Mouse (Mus musculus) ES-Bruce4 (cell line): ENCODE results near the gene Selplg.

ENCODE experiments used
- CTCF ChIP-seq: IDR thresholded peaks from one replicate; pipeline ENCODE4 v1.8.1; 2011; ENCODE audit warnings: low read depth, low read length
- EP300 ChIP-seq: IDR thresholded peaks from 2 replicates; pipeline ENCODE4 v1.6.1; 2011; ENCODE audit warnings: low read depth, low read length; ENCODE audit not compliant: insufficient read depth

DNA sequence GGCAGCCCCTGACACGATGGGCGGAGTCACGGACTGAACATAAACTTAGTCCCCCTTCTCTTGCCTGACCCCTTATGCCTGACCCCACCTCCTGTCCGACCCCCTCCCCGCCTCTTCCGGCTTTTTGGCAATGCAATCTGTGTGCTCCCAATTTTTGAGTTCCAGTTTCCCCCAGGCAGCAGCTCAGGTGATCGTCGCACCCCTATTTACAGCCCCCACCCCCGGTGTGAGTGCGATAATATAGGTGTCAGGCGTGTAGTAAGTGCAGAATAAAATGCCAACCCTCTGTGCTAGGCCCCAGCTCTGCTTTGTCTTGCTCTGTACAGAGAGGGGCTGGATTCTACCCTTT lies 17.4 kb downstream of the Selplg start:
- TF ChIP-seq EP300: no peak
- TF ChIP-seq CTCF: no peak
